Mouse (Mus musculus) gastrocnemius, postnatal 14 days (tissue): ENCODE data around the gene Rora. TPM values are rescaled to one million over a fixed set of nuclear protein-coding genes. Genes with fewer than 3 reads are reported as not detected.
A peak's percentile ranks its signal among the peaks of the same experiment; 100 is the strongest.

Source experiments
- DNase-seq: peaks from one replicate; pipeline ENCODE4 v3.0.0; 2021; ENCODE audit warnings: mixed read lengths
- intact Hi-C: fragments of 180-260 bp; cut with DNase I; formaldehyde crosslinking; loops from one replicate; pipeline ENCODE4 v1.15.1; 2025; ENCODE audit warnings: low total_unique reads
- total RNA-seq, 2 experiments: library from RNA; stranded (reverse); gene quantifications; 2 replicates each; pipeline ENCODE4 v1.2.3; 2021

Gene Rora
- total RNA-seq, 2 experiments from 2014 or later: 46.0 to 53.4 TPM

DNA sequence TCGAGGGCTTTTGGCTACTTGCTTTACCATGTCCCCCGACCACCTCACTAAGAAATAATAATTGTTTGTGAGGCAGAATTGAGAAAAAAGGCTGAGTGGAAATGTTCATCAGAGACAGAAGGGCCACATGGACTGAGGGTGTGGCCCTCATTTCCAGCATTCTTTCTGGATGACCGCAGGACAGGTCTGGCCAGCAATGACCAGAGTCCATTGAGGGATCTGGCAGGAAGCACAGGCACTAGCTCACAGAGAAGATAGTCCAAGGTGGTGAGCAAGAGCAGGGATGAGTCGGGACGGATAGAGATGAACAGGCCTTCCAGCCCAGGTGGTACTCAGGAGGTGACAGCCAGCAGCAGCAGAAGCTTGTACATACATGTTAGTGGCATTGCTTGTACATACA lies 501.1 kb downstream of the Rora start:
- intact Hi-C loops: no loop called here
- no peak for DNase-seq

DNA sequence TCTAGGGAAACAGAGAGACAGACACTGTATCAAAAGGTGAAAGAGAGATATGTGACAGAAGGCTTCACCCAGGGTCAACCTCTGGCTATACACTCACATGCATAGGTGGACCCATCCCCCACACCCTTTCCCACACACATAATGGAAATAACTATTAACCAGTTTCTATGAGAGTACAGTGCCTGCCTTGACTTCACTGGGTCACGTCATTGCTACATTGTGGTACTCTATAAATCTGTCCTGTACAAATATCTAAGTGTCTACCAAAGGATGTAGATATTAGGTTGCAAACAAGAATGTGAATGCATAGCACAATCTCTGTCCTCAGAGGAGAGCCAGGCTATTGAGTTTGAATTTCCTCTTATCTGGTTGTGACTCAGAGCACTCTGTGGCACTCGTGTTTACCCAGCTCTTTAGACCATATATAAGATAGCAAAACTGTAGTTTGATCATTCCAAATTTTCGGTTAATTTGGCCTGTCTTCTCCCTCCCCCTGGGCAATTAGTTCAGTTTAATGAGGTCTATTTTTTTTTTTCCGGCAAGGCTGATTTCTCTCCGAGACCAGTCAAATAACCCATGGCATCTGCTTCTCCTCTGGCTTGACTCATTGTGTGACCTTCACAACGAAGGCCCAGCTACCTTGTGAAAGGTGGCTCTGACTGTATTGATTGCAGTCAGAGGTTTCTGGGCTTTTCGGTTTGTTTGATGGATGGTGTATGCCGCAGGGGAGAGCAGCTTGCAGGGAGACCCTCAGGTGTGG lies 502.4 kb downstream of the Rora start:
- no peak for DNase-seq
- intact Hi-C loops: no loop called here

DNA sequence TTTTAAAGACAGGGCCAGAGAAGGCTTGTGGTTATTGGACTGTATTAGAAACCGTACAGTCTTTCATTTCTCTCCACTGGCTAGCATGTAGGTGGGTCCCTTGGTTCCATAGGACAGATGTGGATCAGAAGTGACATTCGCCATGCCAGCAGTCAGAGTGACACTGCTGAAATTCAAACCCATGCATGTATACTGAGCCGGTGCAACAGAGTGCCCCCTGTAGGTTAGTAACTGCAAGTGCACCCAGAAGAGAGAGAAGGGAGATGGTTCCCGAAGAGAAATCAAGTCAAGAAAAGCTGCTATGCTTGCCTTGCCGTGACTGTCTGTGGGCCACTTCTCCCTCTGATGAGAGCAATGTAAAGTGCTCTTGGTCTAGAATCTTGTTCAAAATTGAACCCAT lies 507.2 kb downstream of the Rora start:
- intact Hi-C loops: no loop called here
- no peak for DNase-seq

DNA sequence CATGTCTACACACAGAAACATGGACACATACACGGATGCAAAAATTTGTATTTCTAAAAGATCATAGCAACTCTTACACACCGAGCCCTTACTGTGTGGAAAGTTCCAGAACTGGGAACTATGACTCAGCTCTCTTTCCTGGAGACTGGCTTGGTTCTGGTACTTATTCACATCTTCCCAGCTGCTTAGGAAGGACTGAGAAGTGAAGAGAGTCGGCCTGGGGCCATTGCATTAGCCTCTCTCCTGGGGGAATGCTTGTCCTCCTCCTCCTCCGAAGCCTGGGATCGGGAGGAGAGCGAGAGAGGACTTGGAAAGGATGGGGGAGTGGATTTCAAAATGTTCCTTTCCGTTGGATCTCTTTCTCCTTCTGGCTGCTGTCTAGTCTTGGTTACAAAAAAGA lies 511.1 kb downstream of the Rora start:
- DNase-seq: peak; percentile 65
- intact Hi-C loops: no loop called here

DNA sequence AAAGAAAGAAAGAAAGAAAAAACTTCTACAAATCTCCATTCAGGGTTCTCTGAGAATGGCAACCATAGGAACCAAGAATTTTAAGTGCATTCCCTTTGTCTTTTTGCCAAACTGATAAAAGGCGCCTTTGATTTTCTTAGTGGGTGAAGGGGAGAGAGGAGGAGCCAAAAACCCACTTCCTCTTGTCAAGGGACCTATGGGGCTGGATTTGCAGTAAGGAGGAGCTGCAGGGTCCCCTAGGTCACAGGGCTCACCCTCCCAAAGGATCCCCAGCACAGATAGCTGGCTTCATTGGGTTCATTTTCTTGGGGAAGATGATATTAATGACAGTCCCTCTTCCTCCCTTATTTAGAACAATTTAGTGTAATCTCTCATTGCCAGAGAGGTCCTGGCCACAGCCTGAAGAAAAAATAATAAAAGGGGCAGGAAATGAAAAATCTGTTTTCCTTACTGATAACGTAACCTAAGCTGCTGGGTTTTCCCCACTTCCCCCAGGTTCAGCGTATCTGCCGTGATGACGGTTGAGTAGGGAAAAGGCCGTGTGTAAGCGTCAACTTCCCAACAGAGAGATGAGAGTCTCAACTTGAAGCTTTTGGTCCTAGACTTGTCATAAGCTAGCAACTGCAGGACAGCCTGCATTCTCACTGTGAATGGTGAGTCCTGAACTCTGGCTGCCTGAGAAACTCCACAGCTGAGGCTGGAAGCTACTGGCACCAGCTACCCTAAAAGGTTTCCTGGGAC lies 511.7 kb downstream of the Rora start:
- no peak for DNase-seq

DNA sequence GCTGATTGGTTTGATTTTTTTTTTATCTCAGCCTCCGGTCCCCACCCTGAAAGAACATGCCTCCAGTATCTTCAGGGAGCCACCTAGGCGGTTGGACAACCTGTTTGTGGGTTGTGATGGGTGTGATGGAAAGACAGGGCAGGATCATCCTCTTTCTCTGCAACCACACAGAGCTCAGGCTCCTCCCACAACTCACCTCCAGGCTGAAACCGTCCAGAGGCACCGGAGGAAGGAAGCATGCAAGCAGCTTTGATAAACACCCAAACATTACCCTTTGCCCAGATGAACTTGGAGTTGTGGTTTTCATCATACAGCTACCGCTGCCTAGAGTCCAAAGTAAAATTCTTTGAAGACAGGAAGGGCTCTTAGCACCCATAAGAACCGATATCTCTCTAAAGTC lies 520.5 kb downstream of the Rora start:
- intact Hi-C loops: no loop called here
- no peak for DNase-seq

More for the DNA sequence above, 511.7 kb downstream of the Rora start:
- intact Hi-C loops: no loop called here

DNA sequence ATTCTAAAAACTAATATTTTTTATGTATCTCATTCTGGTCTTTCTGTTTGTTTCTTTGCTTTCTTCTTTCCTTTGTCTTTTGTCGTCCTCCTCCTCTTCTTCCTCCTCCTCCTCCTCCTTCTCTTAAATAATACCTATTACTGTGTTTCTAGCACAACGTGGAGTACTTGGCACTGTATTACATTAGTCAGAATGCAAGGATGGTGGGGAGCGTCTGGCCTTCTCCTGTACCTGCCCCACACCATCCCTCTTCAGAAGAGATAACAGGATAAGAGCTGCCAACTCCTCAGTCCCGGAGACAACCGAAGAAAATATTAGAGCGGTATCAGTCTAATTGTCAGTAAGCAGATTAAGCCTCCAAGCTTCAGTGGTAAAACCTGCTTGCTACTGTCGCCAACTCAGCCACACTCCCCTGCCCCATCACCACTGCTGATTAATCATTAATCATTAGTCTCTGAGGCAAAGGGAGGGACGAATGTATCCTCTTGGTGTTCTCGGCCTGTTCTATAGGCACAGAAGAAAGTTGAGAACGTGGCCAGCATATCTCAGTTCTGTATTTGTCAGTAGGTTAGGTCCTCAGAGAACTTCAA lies 521.0 kb downstream of the Rora start:
- intact Hi-C loops: no loop called here
- no peak for DNase-seq

DNA sequence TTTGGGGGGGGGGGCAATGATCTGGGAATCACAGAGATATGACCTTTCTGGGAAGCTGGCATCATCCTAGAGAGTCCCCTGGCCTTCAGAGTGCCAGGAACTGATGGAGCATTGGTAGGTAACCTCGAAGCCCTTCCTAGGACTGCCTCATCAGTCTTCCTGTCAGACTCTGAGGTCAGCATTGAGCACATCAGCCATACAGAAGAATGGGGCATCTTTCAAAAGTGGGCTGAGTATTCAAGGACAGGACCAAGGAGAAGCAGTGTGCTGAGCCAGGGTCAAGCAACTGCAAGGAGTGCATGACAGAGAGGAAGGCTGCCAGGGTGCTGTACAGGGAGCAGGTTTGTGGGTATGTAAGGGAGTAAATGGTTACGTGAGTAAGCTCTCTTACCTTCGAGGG lies 523.4 kb downstream of the Rora start:
- intact Hi-C loops: no loop called here
- DNase-seq: no peak

DNA sequence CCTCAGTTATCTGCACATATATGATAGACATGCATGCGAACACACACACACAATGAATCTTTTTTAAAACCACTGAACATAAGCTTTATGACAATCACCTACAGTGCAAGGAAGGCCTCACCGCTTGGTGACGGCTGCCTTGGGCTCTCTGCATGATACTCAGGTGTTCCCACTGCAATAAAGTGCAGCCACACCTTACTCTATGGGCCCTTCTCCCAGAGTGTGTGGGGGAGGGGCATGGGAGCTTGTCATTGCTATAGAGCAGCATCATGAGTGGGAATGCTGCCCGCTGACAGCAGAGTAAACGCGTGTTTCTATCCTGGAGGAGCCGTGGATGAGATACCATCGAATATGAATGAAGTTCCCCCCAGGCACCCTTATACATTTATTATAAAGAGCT lies 525.6 kb downstream of the Rora start:
- intact Hi-C loops: no loop called here
- no peak for DNase-seq

DNA sequence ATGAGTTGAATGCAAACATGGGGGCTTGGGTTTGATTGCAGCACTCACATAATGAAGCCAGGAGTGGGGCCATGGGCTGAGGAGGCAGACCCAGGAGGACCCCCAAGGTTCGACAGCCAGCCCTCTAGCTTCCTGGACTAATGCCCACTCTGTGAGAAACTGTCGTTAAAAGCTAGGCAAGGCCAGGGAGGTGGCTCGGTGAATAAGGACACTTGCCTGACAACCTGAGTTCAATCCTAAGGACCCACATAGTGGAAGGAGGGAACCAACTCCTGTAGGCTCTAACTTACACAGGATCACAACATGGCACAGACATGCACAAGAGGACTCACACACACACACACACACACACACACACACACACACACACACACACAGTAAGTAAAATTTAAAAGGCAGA lies 527.4 kb downstream of the Rora start:
- DNase-seq: no peak
- intact Hi-C loops: no loop called here

DNA sequence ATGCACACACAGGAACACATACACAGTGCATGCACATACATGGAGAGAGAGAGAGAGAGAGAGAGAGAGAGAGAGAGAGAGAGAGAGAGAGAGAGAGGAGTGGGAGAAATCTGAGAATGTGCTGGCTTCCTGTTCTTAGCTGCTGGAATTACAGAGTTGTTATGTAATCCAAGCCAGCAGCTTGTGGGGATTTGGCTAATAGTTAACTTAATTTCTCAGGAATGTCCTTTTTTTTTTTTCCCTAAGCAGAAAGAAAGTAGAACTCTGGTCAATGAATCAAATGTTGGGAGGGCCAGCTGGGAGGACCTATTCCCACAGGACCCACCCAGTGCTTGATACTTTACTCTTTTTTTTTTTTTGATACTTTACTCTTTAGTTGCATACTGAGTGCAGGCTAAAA lies 527.8 kb downstream of the Rora start:
- peak; percentile 21 for DNase-seq
- intact Hi-C loops: no loop called here

DNA sequence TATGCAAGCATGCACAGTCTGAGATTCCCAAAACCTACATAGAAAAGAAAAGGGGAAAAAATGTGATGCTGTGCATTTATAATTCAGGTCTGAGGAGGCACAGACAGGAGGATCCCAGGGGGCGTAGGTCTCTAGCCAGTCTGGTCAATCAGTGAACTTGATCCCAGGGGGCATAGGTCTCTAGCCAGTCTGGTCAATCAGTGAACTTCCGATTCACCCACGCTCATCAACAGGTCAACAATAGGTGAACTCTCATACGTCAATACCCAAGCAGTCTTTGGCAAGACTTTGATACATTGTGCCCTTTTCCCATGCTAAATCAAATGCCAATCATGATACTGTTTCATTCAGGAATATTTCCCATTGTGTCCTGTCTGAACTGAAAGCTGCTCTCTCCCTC lies 530.3 kb downstream of the Rora start:
- DNase-seq: no peak
- intact Hi-C loops: no loop called here

DNA sequence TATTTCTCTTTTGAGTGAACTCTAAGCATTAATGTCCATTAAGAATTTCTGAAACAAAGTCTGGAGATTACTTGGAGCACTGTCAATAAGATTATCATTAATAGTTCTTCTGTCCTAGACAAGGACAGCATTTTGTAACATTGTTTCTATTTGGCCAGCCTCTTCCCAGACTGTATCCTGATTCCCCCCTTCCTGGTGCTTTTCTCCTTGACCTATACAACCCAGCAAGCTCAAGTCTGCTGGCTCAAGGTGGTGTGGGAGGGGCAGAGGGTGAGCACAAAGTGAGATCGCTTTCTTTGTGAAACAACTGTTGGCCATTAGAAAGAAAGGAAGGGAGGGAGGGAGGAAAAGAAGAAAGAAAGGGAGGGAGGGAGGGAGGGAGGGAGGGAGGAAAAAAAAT lies 537.1 kb downstream of the Rora start:
- DNase-seq: no peak
- intact Hi-C loops: no loop called here

DNA sequence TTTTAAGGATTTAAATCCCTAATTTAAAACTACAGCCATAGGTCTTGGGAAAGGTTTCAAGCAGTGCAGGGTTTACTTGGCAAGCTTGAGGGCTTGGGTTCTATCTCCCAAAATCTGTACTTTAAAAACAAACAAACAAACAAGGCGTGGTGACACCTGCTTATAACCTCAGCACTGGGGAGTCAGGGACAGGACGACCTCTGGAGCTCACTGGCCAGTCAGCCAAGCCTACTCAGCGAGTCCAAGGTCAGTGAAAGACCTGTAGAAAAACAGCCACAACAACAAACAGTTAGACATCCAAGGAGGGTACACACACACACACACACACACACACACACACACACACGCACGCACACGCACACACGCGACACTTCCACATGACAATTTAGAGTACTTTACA lies 538.9 kb downstream of the Rora start:
- DNase-seq: no peak
- intact Hi-C loops: no loop called here

DNA sequence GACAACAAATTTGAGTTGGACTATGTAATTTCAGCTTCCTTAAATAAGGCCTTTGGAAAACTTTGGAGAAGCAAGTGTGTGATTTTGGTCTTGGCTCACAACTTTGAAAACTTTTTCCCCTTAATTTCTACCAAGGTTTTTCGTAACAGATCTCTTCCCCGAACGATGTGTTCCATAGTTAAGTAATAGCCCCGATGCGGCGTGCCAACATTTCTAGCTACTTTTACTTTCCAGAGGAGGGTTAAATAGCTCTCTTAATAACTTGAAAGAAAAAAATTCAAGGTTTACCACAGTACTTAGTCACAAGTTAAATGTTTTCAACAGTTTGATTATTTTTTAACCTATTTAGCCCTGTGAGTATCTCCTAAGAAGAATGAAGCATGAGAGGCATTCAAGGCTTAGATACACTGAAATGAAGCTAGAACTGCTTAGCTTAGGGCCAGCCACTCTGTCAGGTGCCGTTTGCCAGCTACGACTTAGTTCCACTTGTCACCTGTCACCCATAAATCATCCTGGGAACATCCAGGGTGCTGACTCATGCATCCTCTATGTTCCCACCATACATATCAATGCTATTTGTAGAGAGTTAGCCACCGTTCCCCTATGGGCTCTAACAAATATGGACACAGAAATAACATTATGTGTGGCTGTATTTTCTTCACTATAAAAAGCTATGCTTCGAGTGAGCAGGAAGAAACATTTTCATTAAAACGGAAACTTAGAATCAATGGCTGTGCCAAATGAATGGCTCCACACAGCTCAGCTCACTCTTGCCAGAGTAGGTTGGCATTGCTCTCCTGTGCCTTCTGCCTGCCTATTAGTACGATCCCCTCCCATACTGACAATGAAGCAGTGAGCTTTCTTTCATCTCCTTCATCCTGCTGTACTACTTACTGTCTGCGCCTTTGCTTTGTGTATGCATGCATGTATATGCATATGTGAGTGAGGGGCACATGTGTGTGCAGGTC lies 541.3 kb downstream of the Rora start:
- peak; percentile 46 for DNase-seq
- intact Hi-C loops: no loop called here

DNA sequence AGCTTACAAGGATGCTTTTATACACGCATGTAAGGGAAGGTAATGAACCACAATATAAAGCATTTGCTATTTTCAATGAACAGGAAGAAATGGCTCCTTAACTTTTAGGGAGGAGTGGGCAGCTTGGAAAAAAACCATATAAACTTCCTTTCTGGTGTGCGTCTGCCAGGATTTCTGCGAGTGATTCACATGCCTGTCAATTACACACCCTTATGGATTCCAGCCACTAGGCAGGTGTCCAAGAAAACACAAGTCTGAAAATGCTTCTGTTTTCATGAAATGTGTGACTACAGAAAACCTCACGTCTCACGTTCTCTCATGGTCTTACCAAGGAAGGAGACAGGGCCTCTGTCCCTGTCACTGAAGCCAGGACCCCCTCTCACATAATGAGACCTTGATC lies 560.2 kb downstream of the Rora start:
- peak; percentile 30 for DNase-seq
- intact Hi-C loops: no loop called here

DNA sequence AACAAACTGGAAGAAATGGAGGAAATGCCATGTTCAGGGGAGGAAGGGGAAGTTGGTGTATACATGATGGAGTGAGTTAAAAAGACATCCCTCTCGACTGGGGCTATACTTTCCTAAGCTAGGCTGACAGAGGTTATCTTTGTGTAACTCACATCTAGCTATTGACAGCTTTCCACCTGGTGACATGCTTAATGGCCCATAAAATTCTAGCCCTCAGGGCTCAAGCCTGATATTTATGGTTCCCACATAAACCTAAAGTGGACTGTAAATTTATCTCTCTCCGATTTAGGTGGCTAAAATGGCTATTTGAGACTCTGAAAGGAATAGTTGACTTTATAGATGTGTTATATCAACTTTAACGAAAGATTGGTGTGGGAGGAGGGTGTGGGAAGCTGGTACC lies 571.3 kb downstream of the Rora start:
- intact Hi-C loops: no loop called here
- DNase-seq: no peak

DNA sequence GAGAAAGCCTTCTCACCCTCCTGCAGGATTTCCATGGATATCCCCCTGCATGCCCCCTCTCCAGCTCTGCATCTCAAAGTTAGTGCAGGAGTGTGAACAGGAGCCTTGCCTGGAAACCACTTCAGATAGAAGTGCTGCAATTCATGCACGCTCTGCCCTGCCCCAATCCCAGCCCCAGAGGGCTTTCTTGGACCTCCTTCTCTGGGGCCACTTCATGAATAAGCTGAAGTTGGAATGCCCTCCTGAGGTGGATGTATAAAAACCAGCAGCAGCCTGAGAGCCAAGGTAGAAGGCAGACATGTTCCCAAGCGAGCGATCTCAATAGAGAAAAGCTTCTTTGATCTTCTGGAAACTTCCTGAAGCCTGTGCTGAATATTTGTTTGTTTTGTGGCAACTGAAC lies 572.8 kb downstream of the Rora start:
- DNase-seq: no peak
- intact Hi-C loops: no loop called here

DNA sequence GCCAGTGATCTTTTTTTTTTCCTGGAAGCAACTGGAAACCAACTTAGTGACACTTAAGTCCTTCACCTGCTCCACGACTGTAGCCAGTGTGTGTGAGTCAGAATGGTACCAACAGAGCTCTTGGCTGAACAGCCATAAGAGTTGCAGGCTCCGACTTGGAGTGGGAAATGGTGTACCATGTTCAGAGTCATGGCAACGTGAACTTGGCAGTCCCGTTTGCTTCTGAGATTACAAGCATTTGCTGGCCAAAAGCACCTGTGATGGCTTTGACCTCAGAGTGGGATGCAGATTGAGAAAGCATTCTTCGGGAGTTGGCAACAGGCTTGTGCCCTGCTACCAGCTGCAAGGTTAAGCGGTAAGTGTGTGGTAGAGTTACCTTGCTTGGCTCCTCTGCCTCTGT lies 574.2 kb downstream of the Rora start:
- peak; percentile 50 for DNase-seq
- intact Hi-C loops: no loop called here

DNA sequence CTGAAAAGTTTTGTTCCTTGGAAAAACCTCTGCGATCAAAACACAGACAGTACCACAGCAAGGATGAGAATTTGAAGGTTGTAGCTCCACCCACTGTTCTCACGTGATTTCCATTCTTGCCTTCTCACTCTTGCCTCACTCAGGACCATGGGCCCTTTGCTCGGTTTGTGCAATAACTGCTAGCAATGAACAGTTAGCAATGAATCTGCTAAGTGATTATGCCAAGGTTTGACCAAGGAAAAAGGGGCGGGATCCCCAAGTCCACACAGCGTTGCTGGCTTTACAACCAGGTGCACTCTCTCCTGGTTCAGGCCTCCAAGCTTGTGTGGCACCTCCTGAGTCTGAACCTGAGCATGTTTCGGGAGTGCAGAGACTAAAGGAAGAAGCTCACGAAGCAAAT lies 576.3 kb downstream of the Rora start:
- DNase-seq: no peak
- intact Hi-C loops: no loop called here
